Mouse (Mus musculus) hindbrain, embryonic 16.5 days (tissue): ENCODE measurements at regions not wholly inside any gene's neighbourhood (a gene's known extent, or its start where the extent isn't known, plus 50 kb on each side); places are given as distances from the start of the nearest gene placed in this dataset.

Source experiments
- ATAC-seq: fragments of 200-750 bp; cut with Nextera tagmentation; 2 replicates; pipeline ENCODE4 v1.8.0; 2017; ENCODE audit warnings: moderate TSS enrichment, moderate library complexity
- H3K27ac ChIP-seq: fragments of 300-500 bp; sonication (generic); 2 replicates; pipeline ENCODE4 v1.5.1; 2014; ENCODE audit warnings: low read depth, mild to moderate bottlenecking, control low read depth, low read length, moderate library complexity
- H3K27me3 ChIP-seq: fragments of 300-500 bp; sonication (generic); replicated peaks from 2 replicates; pipeline ENCODE4 v1.6.1; 2014; ENCODE audit warnings: low read length; ENCODE audit not compliant: control insufficient read depth, insufficient read depth
- H3K36me3 ChIP-seq: fragments of 300-500 bp; sonication (generic); 2 replicates; pipeline ENCODE4 v1.6.1; 2014; ENCODE audit warnings: mild to moderate bottlenecking, low read length, moderate library complexity, mixed read lengths; ENCODE audit not compliant: control insufficient read depth, insufficient read depth
- H3K4me1 ChIP-seq: fragments of 300-500 bp; sonication (generic); 2 replicates; pipeline ENCODE4 v1.6.1; 2014; ENCODE audit warnings: low read depth, low read length; ENCODE audit not compliant: control insufficient read depth, insufficient read depth
- H3K4me2 ChIP-seq: fragments of 300-500 bp; sonication (generic); 2 replicates; pipeline ENCODE4 v1.6.1; 2014; ENCODE audit warnings: mild to moderate bottlenecking, low read length, control low read depth, moderate library complexity
- H3K4me3 ChIP-seq: fragments of 300-500 bp; sonication (generic); 2 replicates; pipeline ENCODE4 v1.5.1; 2014; ENCODE audit warnings: mild to moderate bottlenecking, low read length, control low read depth, moderate library complexity
- H3K9ac ChIP-seq: fragments of 300-500 bp; sonication (generic); 2 replicates; pipeline ENCODE4 v1.6.1; 2014; ENCODE audit warnings: low read depth, mild to moderate bottlenecking, control low read depth, low read length, moderate library complexity
- H3K9me3 ChIP-seq: fragments of 300-500 bp; sonication (generic); 2 replicates; pipeline ENCODE4 v1.6.1; 2014; ENCODE audit warnings: mild to moderate bottlenecking, low read length, moderate library complexity; ENCODE audit not compliant: control insufficient read depth
- WGBS: fragments of 180-500 bp; shearing (Covaris S2); extraction: QIAGEN DNeasy Blood & Tissue Kit; methylation state at CpG from one replicate; pipeline ENCODE4 v1.1.7; 2014; 5-methylcytosine and 5-hydroxymethylcytosine counted together

DNA sequence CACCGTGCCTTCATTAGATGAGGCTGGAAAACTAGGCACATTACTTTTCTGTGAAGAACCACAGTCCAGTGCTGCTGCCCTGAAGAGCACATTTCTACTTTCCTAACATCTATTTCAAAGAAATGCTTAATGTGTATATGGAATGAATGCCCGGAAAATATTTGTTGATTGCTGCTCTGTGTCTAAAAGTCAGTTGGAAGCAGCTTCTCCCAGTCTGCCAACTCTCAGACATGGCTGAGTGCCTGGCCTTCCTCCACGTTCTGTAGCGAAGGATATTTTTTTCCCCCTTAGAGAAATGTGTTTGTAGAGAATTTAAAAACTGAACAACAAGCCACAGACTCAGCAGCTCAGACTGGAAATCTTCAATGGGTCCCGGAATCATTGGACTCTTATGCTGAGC lies 576.4 kb upstream of the Arid1b start:
- WGBS = 70% methylated on average over 5 of the region's 5 CpGs
- Histone ChIP-seq H3K4me2 (no peak overlapping the region), H3K4me3 (no peak overlapping the region), H3K36me3 (no peaks in the 10 kb centered on the region), H3K9ac (no peak overlapping the region), H3K9me3 (no peaks in the 10 kb centered on the region), H3K27me3 (no peaks in the 10 kb centered on the region), H3K27ac (no peak overlapping the region), H3K4me1 (no peaks in the 10 kb centered on the region)
- ATAC-seq = no peak

GRCm38 (mm10) chr17:4424451-4425168 lies 569.5 kb upstream of the Arid1b start:
- no peak overlapping the region for H3K4me3 ChIP-seq
- no peaks in the 10 kb centered on the region for H3K36me3 ChIP-seq
- H3K9me3 ChIP-seq = no peaks in the 10 kb centered on the region
- 42% methylated on average over 6 of the region's 6 CpGs for WGBS
- no peak overlapping the region for H3K4me2 ChIP-seq
- no peaks in the 10 kb centered on the region for H3K4me1 ChIP-seq
- H3K27ac ChIP-seq = no peak overlapping the region
- ATAC-seq = peak; percentile 78
- no peak overlapping the region for H3K9ac ChIP-seq
- no peaks in the 10 kb centered on the region for H3K27me3 ChIP-seq

DNA sequence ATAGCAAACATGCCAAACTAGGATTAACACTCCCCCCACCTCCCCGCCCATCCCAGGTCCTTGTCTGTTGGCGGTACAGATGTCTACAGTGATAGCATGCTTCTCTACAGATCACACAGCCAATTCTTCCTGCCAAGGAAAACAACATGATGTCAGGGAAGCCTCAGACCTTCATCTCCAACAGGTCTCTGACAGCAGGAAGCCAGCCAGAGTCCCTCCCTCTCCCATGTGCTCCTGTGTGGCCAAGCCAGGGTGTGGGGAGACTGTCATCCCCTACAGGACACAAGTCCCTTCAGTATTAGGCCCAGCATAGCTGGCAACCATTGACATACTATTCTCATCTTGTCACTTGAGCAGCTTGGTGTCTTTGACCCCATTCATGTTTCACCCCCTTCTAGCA lies 568.8 kb upstream of the Arid1b start:
- no peak overlapping the region for H3K27ac ChIP-seq
- no peak overlapping the region for H3K4me3 ChIP-seq
- H3K4me2 ChIP-seq = no peak overlapping the region
- no peaks in the 10 kb centered on the region for H3K36me3 ChIP-seq
- no peaks in the 10 kb centered on the region for H3K9me3 ChIP-seq
- H3K9ac ChIP-seq = no peak overlapping the region
- ATAC-seq = no peak
- WGBS = 79% methylated on average over 2 of the region's 2 CpGs
- H3K27me3 ChIP-seq = no peaks in the 10 kb centered on the region
- no peaks in the 10 kb centered on the region for H3K4me1 ChIP-seq

DNA sequence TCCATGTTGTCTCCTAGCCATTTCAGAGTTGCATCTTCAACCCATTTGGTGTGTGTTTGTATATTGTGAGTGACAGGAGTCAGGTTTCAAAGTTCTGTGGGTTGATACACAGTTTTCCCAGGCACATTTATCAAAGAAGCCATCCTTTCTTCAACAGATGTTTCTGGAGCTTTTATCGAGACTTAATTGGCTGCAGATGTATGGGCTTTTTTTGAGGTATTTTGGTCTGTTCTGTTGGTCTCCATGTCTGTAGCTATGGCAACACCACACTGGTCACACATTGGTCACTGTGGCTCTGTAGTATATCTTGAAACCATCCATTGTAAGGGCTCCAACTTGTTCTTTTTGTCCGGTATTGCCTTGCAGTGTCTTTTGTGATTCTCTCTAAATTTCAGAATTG lies 565.1 kb upstream of the Arid1b start:
- no peak overlapping the region for H3K4me3 ChIP-seq
- no peaks in the 10 kb centered on the region for H3K27me3 ChIP-seq
- H3K9ac ChIP-seq = no peak overlapping the region
- H3K4me2 ChIP-seq = no peak overlapping the region
- H3K9me3 ChIP-seq = no peaks in the 10 kb centered on the region
- no peak for ATAC-seq
- H3K36me3 ChIP-seq = no peaks in the 10 kb centered on the region
- 71% methylated on average over 2 of the region's 2 CpGs for WGBS
- no peak overlapping the region for H3K27ac ChIP-seq
- no peaks in the 10 kb centered on the region for H3K4me1 ChIP-seq

DNA sequence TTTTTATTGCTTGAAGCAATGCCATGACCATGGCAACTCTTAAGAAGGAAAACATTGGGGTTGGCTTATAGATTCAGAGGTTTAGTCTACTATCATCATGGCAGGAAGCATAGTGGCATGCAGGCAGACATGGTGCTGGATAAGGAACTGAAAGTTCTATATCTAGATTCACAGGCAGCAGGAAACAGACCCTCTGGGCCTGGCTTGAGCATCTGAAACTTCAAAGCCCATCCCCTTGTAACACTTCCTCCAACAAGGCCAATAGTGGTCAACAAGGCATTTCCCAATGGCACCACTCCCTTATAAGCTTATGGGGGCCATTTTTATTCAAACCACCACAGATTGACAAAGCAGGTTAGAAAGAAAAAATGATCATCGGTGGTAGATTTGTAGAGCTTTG lies 548.5 kb upstream of the Arid1b start:
- Histone ChIP-seq H3K4me1 (no peaks in the 10 kb centered on the region), H3K4me2 (no peak overlapping the region), H3K27ac (no peak overlapping the region), H3K27me3 (no peaks in the 10 kb centered on the region), H3K9me3 (no peaks in the 10 kb centered on the region), H3K9ac (no peak overlapping the region), H3K4me3 (no peak overlapping the region), H3K36me3 (no peaks in the 10 kb centered on the region)
- WGBS = 91% methylated on average over 1 of the region's 1 CpGs
- no peak for ATAC-seq

- H3K36me3 ChIP-seq = no peaks in the 10 kb centered on the region
- 65% methylated on average over 1 of the region's 1 CpGs for WGBS
Measured at GRCm38 (mm10) chr17:4457491-4457890, 536.6 kb upstream of the Arid1b start.

GRCm38 (mm10) chr17:4461541-4461940 lies 532.6 kb upstream of the Arid1b start:
- 0 out of 2 replicates have a peak, but pooled peaks have one; percentile 37 for ATAC-seq
- no peaks in the 10 kb centered on the region for H3K27me3 ChIP-seq
- 57% methylated on average over 2 of the region's 2 CpGs for WGBS
- H3K27ac ChIP-seq = no peak overlapping the region
- no peaks in the 10 kb centered on the region for H3K9me3 ChIP-seq
- H3K4me2 ChIP-seq = no peak overlapping the region
- H3K4me1 ChIP-seq = no peaks in the 10 kb centered on the region
- no peak overlapping the region for H3K4me3 ChIP-seq
- no peaks in the 10 kb centered on the region for H3K36me3 ChIP-seq
- no peak overlapping the region for H3K9ac ChIP-seq

More at GRCm38 (mm10) chr17:4457491-4457890, 536.6 kb upstream of the Arid1b start:
- Histone ChIP-seq H3K9me3 (no peaks in the 10 kb centered on the region), H3K27me3 (no peaks in the 10 kb centered on the region), H3K27ac (no peak overlapping the region), H3K9ac (no peak overlapping the region), H3K4me2 (no peak overlapping the region), H3K4me3 (no peak overlapping the region), H3K4me1 (no peaks in the 10 kb centered on the region)
- ATAC-seq = no peak

GRCm38 (mm10) chr17:4464286-4464880 lies 529.7 kb upstream of the Arid1b start:
- no peak for ATAC-seq
- Histone ChIP-seq H3K9me3 (no peaks in the 10 kb centered on the region), H3K36me3 (no peaks in the 10 kb centered on the region), H3K4me2 (no peak overlapping the region), H3K4me1 (no peaks in the 10 kb centered on the region), H3K27ac (no peak overlapping the region), H3K9ac (no peak overlapping the region), H3K4me3 (no peak overlapping the region), H3K27me3 (no peaks in the 10 kb centered on the region)
- whole genome bisulfite sequencing = 51% methylated on average over 2 of the region's 2 CpGs

DNA sequence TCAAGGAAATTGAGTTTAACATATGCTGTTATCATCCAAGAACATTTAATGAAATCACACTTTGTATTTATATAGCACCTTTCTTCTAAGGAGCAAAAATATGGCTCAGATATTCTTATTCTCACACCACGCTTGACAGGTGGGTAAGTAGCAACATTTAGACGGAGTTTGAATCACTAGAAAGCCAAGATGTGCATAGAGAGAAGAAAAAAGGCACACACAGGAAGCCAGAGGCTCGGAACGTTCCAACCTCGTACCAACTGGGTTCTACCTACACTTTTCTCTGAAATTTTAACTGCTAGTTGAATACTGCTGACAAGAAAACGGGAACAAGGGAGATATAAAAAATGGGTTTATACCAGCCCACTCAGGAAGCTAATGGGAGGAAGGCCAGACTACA lies 528.4 kb upstream of the Arid1b start:
- Histone ChIP-seq H3K27ac (no peak overlapping the region), H3K9ac (no peak overlapping the region), H3K4me2 (no peak overlapping the region), H3K4me3 (no peak overlapping the region), H3K9me3 (no peaks in the 10 kb centered on the region), H3K36me3 (no peaks in the 10 kb centered on the region), H3K4me1 (no peaks in the 10 kb centered on the region), H3K27me3 (no peaks in the 10 kb centered on the region)
- 87% methylated on average over 6 of the region's 6 CpGs for WGBS
- no peak for ATAC-seq
